In the genomic region with DNA sequence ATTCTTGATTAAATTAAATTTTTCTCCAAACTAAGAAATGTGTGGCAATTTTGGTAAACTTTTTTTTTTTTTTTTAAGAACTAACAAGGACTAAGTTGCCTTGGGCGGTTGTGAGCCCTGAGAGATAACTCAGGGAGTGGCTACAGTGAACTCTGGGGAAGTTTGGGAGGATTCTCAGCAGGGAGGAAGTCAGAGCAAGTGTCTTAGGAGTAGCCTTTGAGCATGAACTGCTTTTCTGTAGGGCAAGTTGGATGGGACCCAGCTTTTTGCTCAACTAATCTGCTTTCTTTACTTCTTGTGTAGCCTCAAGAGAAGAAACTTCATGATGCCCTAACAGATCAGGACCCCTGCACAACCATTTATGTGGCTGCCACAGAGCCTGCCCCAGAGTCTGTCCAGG, we compare ENCODE assay signal across 29 mouse cellular contexts. TPM values are rescaled to one million over a fixed set of nuclear protein-coding genes. Genes with fewer than 3 reads are reported as not detected.
DNase-seq lines count a peak whose midpoint lies in the region; ATAC-seq and TF ChIP-seq lines count a peak whose summit lies in the region.
"Had no signal": no experiment of that assay in that cellular context is flagged by ENCODE, and none has a peak within 500 bp of the region (broad histone marks: within the 10 kb centered on the region; RNA-seq: fewer than 3 reads in every experiment).

No protein-coding gene starts in this region.

- 18% methylated on average over 1 of the region's 1 CpGs for WGBS in heart, embryonic 11.5 days (ENCODE audit: insufficient replicate concordance)
- 63% methylated on average over 1 of the region's 1 CpGs for WGBS in hindbrain, embryonic 11.5 days

- H3K4me2 ChIP-seq in heart, embryonic 11.5 days: no peak overlapping the region
- no peak overlapping the region for H3K4me2 ChIP-seq in hindbrain, embryonic 11.5 days (replicated peaks; ENCODE audit: low read depth, low read length)
- H3K4me2 ChIP-seq: embryonic facial prominence, embryonic 13.5 days; embryonic facial prominence, embryonic 15.5 days; forebrain, embryonic 12.5 days had no signal

- no peaks in the 10 kb centered on the region for H3K27me3 ChIP-seq in heart, embryonic 11.5 days (ENCODE audit: control insufficient read depth, insufficient read depth, low read length)
- H3K27me3 ChIP-seq in MEL (ENCODE audit: control insufficient read depth in 1 of 2, insufficient read depth in 2 of 2, low read length in 2 of 2): no peaks in the 10 kb centered on the region
- H3K27me3 ChIP-seq in hindbrain, embryonic 11.5 days (ENCODE audit: control insufficient read depth, insufficient read depth, low read length): no peaks in the 10 kb centered on the region
- H3K27me3 ChIP-seq: CH12.LX; embryonic facial prominence, embryonic 13.5 days; embryonic facial prominence, embryonic 15.5 days; forebrain, embryonic 12.5 days had no signal

- no peak overlapping the region for H3K9ac ChIP-seq in heart, embryonic 11.5 days (ENCODE audit: low read depth, low read length)
- H3K9ac ChIP-seq in MEL (ENCODE audit: control insufficient read depth, low read depth, low read length, poor library complexity, severe bottlenecking): no peak overlapping the region
- H3K9ac ChIP-seq in hindbrain, embryonic 11.5 days (ENCODE audit: low read depth, low read length): no peak overlapping the region
- H3K9ac ChIP-seq: embryonic facial prominence, embryonic 13.5 days; embryonic facial prominence, embryonic 15.5 days; forebrain, embryonic 12.5 days had no signal

- DNase-seq in heart, adult 11 months: peak; percentile 18
- DNase-seq in MEL (ENCODE audit: low read depth, low spot score): peak; percentile 83
- DNase-seq in hindbrain, embryonic 11.5 days (ENCODE audit: low spot score): no peak
- no peak for DNase-seq in frontal cortex, postnatal 14 days (ENCODE audit: low spot score in 2 of 2)
- DNase-seq: adrenal gland, adult 2 months; adrenal gland, postnatal 10 days; adrenal gland, postnatal 25 days; B cell, adult 2 months; cerebellum, adult 11 months; cerebellum, adult 18-20 months; cerebellum, adult 8-10 months; cerebellum, adult 9-11 months; cerebellum, postnatal 14 days; cerebellum, postnatal 36 days; embryo, embryonic 11 days had no signal

- no peak for TF ChIP-seq RAD21 in MEL (IDR thresholded peaks at IDR 0.05; ENCODE audit: low read depth, low read length)

- no peak for TF ChIP-seq CTCF in MEL (IDR thresholded peaks at IDR 0.05 in 2 of 3, conservative IDR thresholded peaks at IDR 0.05 in 1 of 3; ENCODE audit: control insufficient read depth in 1 of 3, insufficient read depth in 1 of 3, low read depth in 2 of 3, low read length in 3 of 3, poor library complexity in 1 of 3, severe bottlenecking in 1 of 3)

- peak; percentile 45 to 68; a peak in 3 of 4 replicates for TF ChIP-seq EP300 in MEL (IDR thresholded peaks at IDR 0.05; ENCODE audit: low read depth in 1 of 2, low read length in 2 of 2)

- H3K36me3 ChIP-seq in heart, embryonic 11.5 days (ENCODE audit: control insufficient read depth, insufficient read depth, low read length): no peaks in the 10 kb centered on the region
- H3K36me3 ChIP-seq in MEL (ENCODE audit: control insufficient read depth in 1 of 2, insufficient read depth in 2 of 2, low read length in 2 of 2): peaks cover 0 to 26% of the 10 kb centered on the region in 2 experiments; a peak in 2 of 4 replicates
- H3K36me3 ChIP-seq in hindbrain, embryonic 11.5 days (ENCODE audit: control insufficient read depth, insufficient read depth, low read length): no peaks in the 10 kb centered on the region
- H3K36me3 ChIP-seq: embryonic facial prominence, embryonic 13.5 days; embryonic facial prominence, embryonic 15.5 days; forebrain, embryonic 10.5 days; forebrain, embryonic 12.5 days; G1E had no signal

- H3K9me3 ChIP-seq in heart, embryonic 11.5 days (replicated peaks; ENCODE audit: control insufficient read depth, low read length): no peaks in the 10 kb centered on the region
- no peaks in the 10 kb centered on the region for H3K9me3 ChIP-seq in MEL (replicated peaks; ENCODE audit: insufficient read depth, low read length)
- H3K9me3 ChIP-seq in hindbrain, embryonic 11.5 days (ENCODE audit: control insufficient read depth, low read length): no peaks in the 10 kb centered on the region
- H3K9me3 ChIP-seq: embryonic facial prominence, embryonic 13.5 days; embryonic facial prominence, embryonic 15.5 days; forebrain, embryonic 10.5 days; forebrain, embryonic 12.5 days had no signal

- H3K79me2 ChIP-seq in MEL (ENCODE audit: control insufficient read depth, insufficient read depth, low read length, poor library complexity): no peaks in the 10 kb centered on the region

- ATAC-seq in heart, embryonic 11.5 days (replicated peaks; ENCODE audit: insufficient number of reproducible peaks, low FRiP score, low TSS enrichment): no peak
- peak; percentile 37; the same call in 1 of the 2 replicates for ATAC-seq in megakaryocyte progenitor cell, adult 5-6 weeks (replicated peaks; ENCODE audit: poor library complexity)
- ATAC-seq in hindbrain, embryonic 11.5 days (ENCODE audit: low FRiP score): no peak
- ATAC-seq: activated CD4-positive, CD25-positive, alpha-beta regulatory T cell, adult 4 months; CD4-positive, CD25-positive, alpha-beta regulatory T cell, adult 4 months; forebrain, embryonic 14.5 days; forebrain, embryonic 16.5 days; Patski had no signal

- TF ChIP-seq POLR2A in MEL (IDR thresholded peaks at IDR 0.05; ENCODE audit: control insufficient read depth in 1 of 2, insufficient read depth in 1 of 2, low read depth in 1 of 2, low read length in 2 of 2, poor library complexity in 1 of 2): no peak

- H3K4me1 ChIP-seq in heart, embryonic 11.5 days (ENCODE audit: control insufficient read depth, insufficient read depth, low read length): no peaks in the 10 kb centered on the region
- H3K4me1 ChIP-seq in MEL (ENCODE audit: control insufficient read depth in 1 of 2, insufficient read depth in 2 of 2, low read length in 2 of 2): peaks cover 7 to 27% of the 10 kb centered on the region in 2 experiments
- no peaks in the 10 kb centered on the region for H3K4me1 ChIP-seq in hindbrain, embryonic 11.5 days (replicated peaks; ENCODE audit: control insufficient read depth, insufficient read depth, low read length)
- H3K4me1 ChIP-seq: embryonic facial prominence, embryonic 13.5 days; embryonic facial prominence, embryonic 15.5 days; forebrain, embryonic 10.5 days; forebrain, embryonic 12.5 days had no signal

- H3K4me3 ChIP-seq in heart, embryonic 11.5 days (ENCODE audit: low read depth, low read length): no peak overlapping the region
- no peak overlapping the region for H3K4me3 ChIP-seq in MEL (ENCODE audit: control insufficient read depth in 1 of 2, insufficient read depth in 1 of 2, low read depth in 2 of 2, low read length in 2 of 2)
- H3K4me3 ChIP-seq in hindbrain, embryonic 11.5 days (ENCODE audit: low read depth, low read length): no peak overlapping the region
- H3K4me3 ChIP-seq: embryonic facial prominence, embryonic 13.5 days; embryonic facial prominence, embryonic 15.5 days; erythroblast, embryonic 14.5 days; forebrain, embryonic 10.5 days; forebrain, embryonic 12.5 days had no signal

- H3K27ac ChIP-seq in heart, embryonic 11.5 days (ENCODE audit: low read depth, low read length): no peak overlapping the region
- no peak overlapping the region; the same call in 1 of the 2 replicates for H3K27ac ChIP-seq in MEL (ENCODE audit: control insufficient read depth, low read depth, low read length)
- no peak overlapping the region for H3K27ac ChIP-seq in hindbrain, embryonic 11.5 days (ENCODE audit: low read depth, low read length)
- H3K27ac ChIP-seq: embryonic facial prominence, embryonic 13.5 days; embryonic facial prominence, embryonic 15.5 days; forebrain, embryonic 10.5 days; forebrain, embryonic 12.5 days had no signal

TF ChIP-seq in MEL, 35 proteins besides CTCF, POLR2A, EP300 and RAD21 (continues in another document):
- TF ChIP-seq ELF1 (IDR thresholded peaks at IDR 0.05; ENCODE audit: low read depth, low read length) (peak; percentile 4; the same call in 1 of the 2 replicates), MYB (IDR thresholded peaks at IDR 0.05; ENCODE audit: low read depth, low read length) (no peak), NRF1 (IDR thresholded peaks at IDR 0.05; ENCODE audit: insufficient read depth, low read depth, low read length, poor library complexity, severe bottlenecking) (no peak), POLR2AphosphoS2 (IDR thresholded peaks at IDR 0.05; ENCODE audit: low read length) (no peak), KAT2A (conservative IDR thresholded peaks at IDR 0.05; ENCODE audit: low read depth, low read length) (no peak), CHD2 (IDR thresholded peaks at IDR 0.05; ENCODE audit: low read length) (no peak), SMC3 (IDR thresholded peaks at IDR 0.05; ENCODE audit: low read depth, low read length) (no peak), GATA1 (IDR thresholded peaks at IDR 0.05; ENCODE audit: low read depth, low read length) (peak; percentile 61), USF1 (IDR thresholded peaks at IDR 0.05; ENCODE audit: low read depth, low read length) (no peak), MEF2A (IDR thresholded peaks at IDR 0.05; ENCODE audit: extremely low read depth, insufficient replicate concordance, low read depth, low read length, poor library complexity, severe bottlenecking) (no peak), MAZ (IDR thresholded peaks at IDR 0.05; ENCODE audit: low read depth, low read length) (no peak), MAFK (IDR thresholded peaks at IDR 0.05; ENCODE audit: borderline replicate concordance, low read depth, low read length) (no peak), USF2 (IDR thresholded peaks at IDR 0.05; ENCODE audit: borderline replicate concordance in 1 of 2, insufficient read depth in 1 of 2, low read depth in 1 of 2, low read length in 2 of 2) (no peak)

RNA-seq across cellular contexts. Expression of gene Slamf1, which starts 30.9 kb away (rescaled TPM):
- polyA plus RNA-seq in heart, embryonic 11.5 days (2014; fragmentation: Nextera tagmentation; extraction: Ambion mirVana): 0.23 and 0.38 TPM in 2 replicates
- total RNA-seq in MEL (2012; rRNA removed): 0.72 and 0.73 TPM in 2 replicates
- polyA plus RNA-seq in MEL (2012; ENCODE audit: insufficient read depth in 1 of 2, insufficient read length in 2 of 2, low read depth in 1 of 2, low replicate concordance in 2 of 2, missing spikeins in 1 of 2): 1 to 10 TPM in 1 of 2 experiments, not detected in 1; 1.3 TPM
- total RNA-seq in megakaryocyte progenitor cell, adult 5-6 weeks (2015): 0.73 and 0.77 TPM in 2 replicates
- total RNA-seq in megakaryocyte progenitor cell, adult 5-6 weeks (2017): 0.29 and 0.41 TPM in 2 replicates
- 0.17 and 0.25 TPM in 2 replicates for polyA plus RNA-seq in hindbrain, embryonic 11.5 days (2014; fragmentation: Nextera tagmentation; extraction: Ambion mirVana)
- total RNA-seq: adrenal gland, adult 2 months; adrenal gland, postnatal 25 days had no signal
- polyA plus RNA-seq: G1E had no signal

RNA-seq across cellular contexts. Expression of gene Cd84, which starts 41.7 kb away (rescaled TPM):
- polyA plus RNA-seq in heart, embryonic 11.5 days (2014; fragmentation: Nextera tagmentation; extraction: Ambion mirVana): 0.86 and 1.2 TPM in 2 replicates
- total RNA-seq in MEL (2012; rRNA removed): 6.8 and 7.7 TPM in 2 replicates
- 10 to 100 TPM in 1 of 2 experiments, not detected in 1; 10.4 TPM for polyA plus RNA-seq in MEL (2012; ENCODE audit: insufficient read depth in 1 of 2, insufficient read length in 2 of 2, low read depth in 1 of 2, low replicate concordance in 2 of 2, missing spikeins in 1 of 2)
- 34.0 and 36.0 TPM in 2 replicates for total RNA-seq in megakaryocyte progenitor cell, adult 5-6 weeks (2015)
- 47.9 and 55.2 TPM in 2 replicates for total RNA-seq in megakaryocyte progenitor cell, adult 5-6 weeks (2017)
- 0.64 and 0.77 TPM in 2 replicates for polyA plus RNA-seq in hindbrain, embryonic 11.5 days (2014; fragmentation: Nextera tagmentation; extraction: Ambion mirVana)
- polyA plus RNA-seq: erythroblast, embryonic 14.5 days; G1E had no signal

Comparison
In these comparisons a context has a peak if more than half of its experiments do, and no peak if none do; other contexts are left out.
1. DNase-seq: peak in heart, adult 11 months (single experiment) and MEL (single experiment); none in hindbrain, embryonic 11.5 days (single experiment) and frontal cortex, postnatal 14 days (0 of 2).